Mouse (Mus musculus) megakaryocyte, embryonic 14.5 days (primary cell): Measurements from ENCODE around the gene Pgap1.

Experiments used
- FLI1 ChIP-seq: IDR thresholded peaks from 2 replicates; pipeline ENCODE4 v1.6.1; 2012; ENCODE audit warnings: low read length, inconsistent platforms, mixed read lengths
- GATA1 ChIP-seq: IDR thresholded peaks from 3 replicates; pipeline ENCODE4 v1.6.1; 2012; ENCODE audit warnings: mixed read lengths, low read length, inconsistent platforms, borderline replicate concordance

GRCm38 (mm10) chr1:54596151-54596550 lies 38.7 kb upstream of the Pgap1 start:
- no peak for TF ChIP-seq GATA1
- no peak for TF ChIP-seq FLI1
